Mouse (Mus musculus) midbrain, embryonic 15.5 days (tissue): ENCODE data around the gene Kcnd3. TPM values are rescaled to one million over a fixed set of nuclear protein-coding genes. Genes with fewer than 3 reads are reported as not detected.
A peak's percentile ranks its signal among the peaks of the same experiment; 100 is the strongest.

Experiments
- ATAC-seq: fragments of 200-750 bp; cut with Nextera tagmentation; replicated peaks from 2 replicates; pipeline ENCODE4 v1.8.0; 2017; ENCODE audit warnings: moderate TSS enrichment
- H3K27ac ChIP-seq: fragments of 300-500 bp; sonication (generic); 2 replicates; pipeline ENCODE4 v1.5.1; 2015; ENCODE audit warnings: mild to moderate bottlenecking, inconsistent platforms
- H3K27me3 ChIP-seq: fragments of 300-500 bp; sonication (generic); replicated peaks from 2 replicates; pipeline ENCODE4 v1.6.1; 2015; ENCODE audit warnings: inconsistent platforms
- H3K36me3 ChIP-seq: fragments of 300-500 bp; sonication (generic); replicated peaks from 2 replicates; pipeline ENCODE4 v1.6.1; 2015; ENCODE audit warnings: inconsistent platforms
- H3K4me1 ChIP-seq: fragments of 300-500 bp; sonication (generic); 2 replicates; pipeline ENCODE4 v1.6.1; 2015; ENCODE audit warnings: inconsistent platforms
- H3K4me2 ChIP-seq: fragments of 300-500 bp; sonication (generic); 2 replicates; pipeline ENCODE4 v1.6.1; 2015; ENCODE audit warnings: inconsistent platforms, mild to moderate bottlenecking, moderate library complexity
- H3K4me3 ChIP-seq: fragments of 300-500 bp; sonication (generic); 2 replicates; pipeline ENCODE4 v1.5.1; 2015; ENCODE audit warnings: mild to moderate bottlenecking, inconsistent platforms
- H3K9ac ChIP-seq: fragments of 300-500 bp; sonication (generic); 2 replicates; pipeline ENCODE4 v1.6.1; 2015; ENCODE audit warnings: mild to moderate bottlenecking, inconsistent platforms
- H3K9me3 ChIP-seq: fragments of 300-500 bp; sonication (generic); 2 replicates; pipeline ENCODE4 v1.6.1; 2016; ENCODE audit warnings: inconsistent platforms
- WGBS: fragments of 180-500 bp; shearing (Covaris S2); methylation state at CpG from one replicate; pipeline ENCODE4 v1.1.7; 2015; ENCODE audit warnings: mixed read lengths; 5-methylcytosine and 5-hydroxymethylcytosine counted together
- polyA plus RNA-seq: library from polyadenylated mRNA; unstranded; fragments of >200 nt; fragmentation: Nextera tagmentation; extraction: Ambion mirVana; gene quantifications from 2 replicates; pipeline ENCODE4 v1.2.1, GENCODE M21; 2015

Kcnd3 gene
- polyA plus RNA-seq, 1 experiment from 2014 or later, result 12.5 TPM

- no peaks in the 10 kb centered on the region for H3K9me3 ChIP-seq
- H3K4me3 ChIP-seq, result no peak overlapping the region
- no peaks in the 10 kb centered on the region for H3K27me3 ChIP-seq
- no peaks in the 10 kb centered on the region for H3K4me1 ChIP-seq
- H3K9ac ChIP-seq, result no peak overlapping the region
- ATAC-seq, result no peak
- no peak overlapping the region for H3K4me2 ChIP-seq
- no peaks in the 10 kb centered on the region for H3K36me3 ChIP-seq
- 75% methylated on average over 7 of the region's 7 CpGs for WGBS
- no peak overlapping the region for H3K27ac ChIP-seq
Observed at GRCm38 (mm10) chr3:105611531-105612422, 159.6 kb downstream of the Kcnd3 start.

GRCm38 (mm10) chr3:105612423-105612814, 160.3 kb downstream of the Kcnd3 start:
- no peak overlapping the region for H3K4me3 ChIP-seq
- H3K27ac ChIP-seq, result no peak overlapping the region
- no peak overlapping the region for H3K9ac ChIP-seq
- H3K4me2 ChIP-seq, result no peak overlapping the region
- 83% methylated on average over 4 of the region's 4 CpGs for WGBS
- H3K9me3 ChIP-seq, result no peaks in the 10 kb centered on the region
- H3K27me3 ChIP-seq, result no peaks in the 10 kb centered on the region
- no peaks in the 10 kb centered on the region for H3K4me1 ChIP-seq
- H3K36me3 ChIP-seq, result no peaks in the 10 kb centered on the region
- ATAC-seq, result no peak

GRCm38 (mm10) chr3:105616861-105617743, 165.0 kb downstream of the Kcnd3 start:
- WGBS, result 80% methylated on average over 2 of the region's 2 CpGs
- no peak for ATAC-seq
- Histone ChIP-seq H3K4me3 (no peak overlapping the region), H3K36me3 (no peaks in the 10 kb centered on the region), H3K4me1 (no peaks in the 10 kb centered on the region), H3K27ac (no peak overlapping the region), H3K27me3 (no peaks in the 10 kb centered on the region), H3K4me2 (no peak overlapping the region), H3K9me3 (no peaks in the 10 kb centered on the region), H3K9ac (no peak overlapping the region)

GRCm38 (mm10) chr3:105621154-105621553, 169.0 kb downstream of the Kcnd3 start:
- H3K27me3 ChIP-seq, result no peaks in the 10 kb centered on the region
- no peak overlapping the region for H3K9ac ChIP-seq
- no peak overlapping the region for H3K4me2 ChIP-seq
- H3K36me3 ChIP-seq, result no peaks in the 10 kb centered on the region
- no peak for ATAC-seq
- peaks cover 5% of the 10 kb centered on the region; the same call in 1 of the 2 replicates for H3K4me1 ChIP-seq
- H3K4me3 ChIP-seq, result no peak overlapping the region
- 71% methylated on average over 8 of the region's 8 CpGs for WGBS
- no peak overlapping the region for H3K27ac ChIP-seq
- no peaks in the 10 kb centered on the region for H3K9me3 ChIP-seq

- Histone ChIP-seq H3K9me3 (no peaks in the 10 kb centered on the region), H3K27ac (no peak overlapping the region), H3K9ac (no peak overlapping the region), H3K4me3 (no peak overlapping the region), H3K36me3 (no peaks in the 10 kb centered on the region), H3K4me2 (no peak overlapping the region), H3K4me1 (peaks cover 5% of the 10 kb centered on the region; the same call in 1 of the 2 replicates), H3K27me3 (no peaks in the 10 kb centered on the region)
- no peak for ATAC-seq
- 57% methylated on average over 4 of the region's 4 CpGs for WGBS
Observed at GRCm38 (mm10) chr3:105623137-105623536, 171.0 kb downstream of the Kcnd3 start.

- no peak overlapping the region for H3K27ac ChIP-seq
- H3K4me1 ChIP-seq, result peaks cover 5% of the 10 kb centered on the region; the same call in 1 of the 2 replicates
- H3K9ac ChIP-seq, result no peak overlapping the region
- H3K4me2 ChIP-seq, result no peak overlapping the region
- H3K9me3 ChIP-seq, result no peaks in the 10 kb centered on the region
- no peak for ATAC-seq
- WGBS, result 86% methylated on average over 2 of the region's 2 CpGs
- H3K36me3 ChIP-seq, result no peaks in the 10 kb centered on the region
- H3K4me3 ChIP-seq, result no peak overlapping the region
- H3K27me3 ChIP-seq, result no peaks in the 10 kb centered on the region
Observed at GRCm38 (mm10) chr3:105625961-105626360, 173.8 kb downstream of the Kcnd3 start.

GRCm38 (mm10) chr3:105627258-105627657, 175.1 kb downstream of the Kcnd3 start:
- Histone ChIP-seq H3K36me3 (no peaks in the 10 kb centered on the region), H3K4me3 (no peak overlapping the region), H3K27ac (no peak overlapping the region), H3K9ac (no peak overlapping the region), H3K9me3 (no peaks in the 10 kb centered on the region), H3K27me3 (no peaks in the 10 kb centered on the region), H3K4me1 (peaks cover 6% of the 10 kb centered on the region), H3K4me2 (no peak overlapping the region)
- no peak for ATAC-seq
- WGBS, result 87% methylated on average over 6 of the region's 6 CpGs

GRCm38 (mm10) chr3:105632296-105632695, 180.2 kb downstream of the Kcnd3 start:
- ATAC-seq, result no peak; the same call in 1 of the 2 replicates
- H3K4me1 ChIP-seq, result peaks cover 9% of the 10 kb centered on the region; the same call in 1 of the 2 replicates
- WGBS, result 49% methylated on average over 2 of the region's 2 CpGs
- no peaks in the 10 kb centered on the region for H3K27me3 ChIP-seq
- H3K4me3 ChIP-seq, result no peak overlapping the region
- no peaks in the 10 kb centered on the region for H3K36me3 ChIP-seq
- H3K9me3 ChIP-seq, result no peaks in the 10 kb centered on the region
- no peak overlapping the region for H3K9ac ChIP-seq
- H3K27ac ChIP-seq, result peak overlapping the region; percentile 6; the same call in 1 of the 2 replicates
- no peak overlapping the region for H3K4me2 ChIP-seq

GRCm38 (mm10) chr3:105633021-105633420, 180.9 kb downstream of the Kcnd3 start:
- H3K36me3 ChIP-seq, result no peaks in the 10 kb centered on the region
- no peak overlapping the region for H3K9ac ChIP-seq
- no peak overlapping the region for H3K4me2 ChIP-seq
- no peaks in the 10 kb centered on the region for H3K27me3 ChIP-seq
- no peak overlapping the region for H3K4me3 ChIP-seq
- H3K4me1 ChIP-seq, result peaks cover 9% of the 10 kb centered on the region; the same call in 1 of the 2 replicates
- WGBS, result 91% methylated on average over 3 of the region's 3 CpGs
- H3K27ac ChIP-seq, result no peak overlapping the region
- no peaks in the 10 kb centered on the region for H3K9me3 ChIP-seq
- ATAC-seq, result no peak

DNA sequence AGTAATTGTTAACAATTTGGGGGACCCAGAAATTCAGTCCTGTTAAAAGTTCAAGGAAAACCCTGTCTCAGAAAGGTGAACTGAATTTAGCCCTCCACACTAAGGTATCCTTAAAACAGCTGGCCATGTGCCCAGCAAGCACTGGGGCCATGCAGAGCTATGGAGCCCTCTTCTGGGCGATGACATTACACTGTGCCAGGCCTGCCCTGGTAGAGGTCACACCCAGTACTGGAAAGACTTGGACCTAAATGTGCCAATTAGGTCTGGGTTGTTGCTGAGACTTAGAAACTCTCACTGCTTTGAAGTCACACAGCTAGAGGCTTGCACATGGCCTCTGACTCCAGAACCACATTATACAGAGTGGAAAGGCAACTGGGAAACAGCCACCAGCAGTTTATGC, 190.1 kb downstream of the Kcnd3 start:
- no peak overlapping the region for H3K27ac ChIP-seq
- H3K4me3 ChIP-seq, result no peak overlapping the region
- no peaks in the 10 kb centered on the region for H3K36me3 ChIP-seq
- no peaks in the 10 kb centered on the region; the same call in 1 of the 2 replicates for H3K4me1 ChIP-seq
- 53% methylated on average over 1 of the region's 1 CpGs for WGBS
- no peak overlapping the region for H3K4me2 ChIP-seq
- no peak overlapping the region for H3K9ac ChIP-seq
- peak; percentile 68 for ATAC-seq
- H3K9me3 ChIP-seq, result no peaks in the 10 kb centered on the region
- H3K27me3 ChIP-seq, result no peaks in the 10 kb centered on the region

DNA sequence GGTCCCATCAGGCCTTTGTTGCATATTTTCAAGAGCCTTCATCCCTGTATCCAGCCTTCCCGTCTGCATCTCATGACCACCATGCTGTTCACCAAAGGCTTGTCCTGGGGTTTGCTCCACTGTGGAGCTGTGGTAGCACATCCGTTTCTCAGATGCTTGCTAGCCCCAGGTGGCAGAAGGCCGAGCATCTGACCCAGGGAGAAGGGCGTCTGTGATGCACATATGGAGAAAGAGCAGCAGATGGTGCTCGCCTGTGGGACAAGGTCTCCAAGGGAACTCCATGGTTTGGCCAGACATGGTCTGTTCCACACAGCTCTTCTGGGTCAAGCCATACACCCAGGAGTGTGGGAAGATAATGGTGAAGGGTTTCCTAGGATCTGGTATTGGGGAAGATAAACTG, 191.4 kb downstream of the Kcnd3 start:
- H3K4me3 ChIP-seq, result no peak overlapping the region
- no peak for ATAC-seq

GRCm38 (mm10) chr3:105648889-105649567, 196.9 kb downstream of the Kcnd3 start:
- ATAC-seq, result peak; percentile 56; the same call in 1 of the 2 replicates
- H3K4me2 ChIP-seq, result no peak overlapping the region
- H3K9me3 ChIP-seq, result no peaks in the 10 kb centered on the region
- H3K4me3 ChIP-seq, result no peak overlapping the region
- 63% methylated on average over 8 of the region's 8 CpGs for WGBS
- H3K36me3 ChIP-seq, result no peaks in the 10 kb centered on the region
- no peaks in the 10 kb centered on the region for H3K27me3 ChIP-seq
- H3K27ac ChIP-seq, result no peak overlapping the region
- no peak overlapping the region for H3K9ac ChIP-seq
- no peaks in the 10 kb centered on the region for H3K4me1 ChIP-seq

More for the DNA sequence above, 191.4 kb downstream of the Kcnd3 start:
- WGBS, result 83% methylated on average over 5 of the region's 5 CpGs
- Histone ChIP-seq H3K27me3 (no peaks in the 10 kb centered on the region), H3K36me3 (no peaks in the 10 kb centered on the region), H3K9me3 (no peaks in the 10 kb centered on the region), H3K9ac (no peak overlapping the region), H3K27ac (no peak overlapping the region), H3K4me1 (no peaks in the 10 kb centered on the region; the same call in 1 of the 2 replicates), H3K4me2 (no peak overlapping the region)
